ENCODE assay signal across 11 mouse cellular contexts in genomic region chr10:70149093-70149492, GRCm38 (mm10). TPM values are rescaled to one million over a fixed set of nuclear protein-coding genes. Genes with fewer than 3 reads are reported as not detected.
DNase-seq lines count a peak whose midpoint lies in the region; ATAC-seq lines count a peak whose summit lies in the region.
"Had no signal": no experiment of that assay in that cellular context is flagged by ENCODE, and none has a peak within 500 bp of the region (broad histone marks: within the 10 kb centered on the region; RNA-seq: fewer than 3 reads in every experiment).

No protein-coding gene starts in this region.

- H3K36me3 ChIP-seq in embryonic facial prominence, embryonic 14.5 days (ENCODE audit: control insufficient read depth, insufficient read depth, low read length), result peaks cover 25% of the 10 kb centered on the region
- H3K36me3 ChIP-seq in forebrain, embryonic 12.5 days (replicated peaks), result peaks cover 54% of the 10 kb centered on the region

- ATAC-seq in embryonic facial prominence, embryonic 14.5 days (ENCODE audit: low read depth), result no peak
- ATAC-seq in forebrain, embryonic 12.5 days (ENCODE audit: low FRiP score), result no peak
- ATAC-seq: forebrain, embryonic 15.5 days had no signal

- no peaks in the 10 kb centered on the region for H3K27me3 ChIP-seq in embryonic facial prominence, embryonic 14.5 days (replicated peaks; ENCODE audit: control insufficient read depth, insufficient read depth, low read length)
- no peaks in the 10 kb centered on the region for H3K27me3 ChIP-seq in forebrain, embryonic 12.5 days
- H3K27me3 ChIP-seq: CH12.LX; forebrain, embryonic 15.5 days had no signal

- no peak overlapping the region for H3K4me3 ChIP-seq in embryonic facial prominence, embryonic 14.5 days (ENCODE audit: low read depth, low read length)
- H3K4me3 ChIP-seq in forebrain, embryonic 12.5 days (replicated peaks), result no peak overlapping the region
- H3K4me3 ChIP-seq: forebrain, embryonic 15.5 days; myocyte had no signal

- intact Hi-C loops in left cerebral cortex, postnatal 25 days (cut with DNase I), result no loop called here

- H3K9ac ChIP-seq in embryonic facial prominence, embryonic 14.5 days (ENCODE audit: low read depth, low read length), result no peak overlapping the region
- no peak overlapping the region for H3K9ac ChIP-seq in forebrain, embryonic 12.5 days
- H3K9ac ChIP-seq: forebrain, embryonic 15.5 days had no signal

- 14% methylated on average over 7 of the region's 7 CpGs for WGBS in embryonic facial prominence, embryonic 14.5 days
- 65% methylated on average over 7 of the region's 7 CpGs for whole genome bisulfite sequencing in forebrain, embryonic 12.5 days

- no peak overlapping the region; the same call in 1 of the 2 replicates for H3K4me2 ChIP-seq in embryonic facial prominence, embryonic 14.5 days (ENCODE audit: low read depth, low read length)
- H3K4me2 ChIP-seq in forebrain, embryonic 12.5 days, result no peak overlapping the region
- H3K4me2 ChIP-seq: forebrain, embryonic 15.5 days had no signal

- DNase-seq in heart, adult 18-20 months, result peak; percentile 20 to 30
- no peak for DNase-seq in heart, adult 8-10 months (ENCODE audit: low spot score)
- DNase-seq in MN1 (ENCODE audit: low spot score), result peak; percentile 36
- DNase-seq in embryonic facial prominence, embryonic 14.5 days (ENCODE audit: low spot score), result peak; percentile 36
- DNase-seq in kidney, postnatal 10 days, result peak; percentile 72
- DNase-seq in left cerebral cortex, postnatal 25 days (ENCODE audit: low spot score in 2 of 2), result no peak
- DNase-seq in thymus, postnatal 14 days, result no peak

- H3K27ac ChIP-seq in embryonic facial prominence, embryonic 14.5 days (replicated peaks; ENCODE audit: low read depth, low read length), result 0 out of 2 replicates have a peak overlapping the region, but pooled peaks have one; percentile 35
- H3K27ac ChIP-seq in forebrain, embryonic 12.5 days, result no peak overlapping the region
- H3K27ac ChIP-seq: forebrain, embryonic 15.5 days had no signal

- peaks cover 37% of the 10 kb centered on the region for H3K4me1 ChIP-seq in embryonic facial prominence, embryonic 14.5 days (ENCODE audit: control insufficient read depth, insufficient read depth, low read length)
- peaks cover 4% of the 10 kb centered on the region; the same call in 1 of the 2 replicates for H3K4me1 ChIP-seq in forebrain, embryonic 12.5 days

- H3K9me3 ChIP-seq in embryonic facial prominence, embryonic 14.5 days (ENCODE audit: control insufficient read depth, low read length), result peaks cover 5% of the 10 kb centered on the region; the same call in 1 of the 2 replicates
- H3K9me3 ChIP-seq in forebrain, embryonic 12.5 days, result 0 out of 2 replicates have a peak, but pooled peaks cover 4% of the 10 kb centered on the region
- H3K9me3 ChIP-seq: forebrain, embryonic 15.5 days had no signal

RNA-seq across cellular contexts. Expression of gene Ccdc6, which starts 52.2 kb away (rescaled TPM):
- 10 to 100 TPM; 27.9 to 28.6 TPM for total RNA-seq in heart, adult 18-20 months (2021)
- total RNA-seq in heart, adult 8-10 months (2022), result 10 to 100 TPM; 23.3 to 28.6 (median 24.9) TPM
- 19.7 and 20.4 TPM in 2 replicates for polyA plus RNA-seq in embryonic facial prominence, embryonic 14.5 days (2014; fragmentation: Nextera tagmentation; extraction: Ambion mirVana)
- 10 to 100 TPM; 52.0 to 55.3 TPM for total RNA-seq in left cerebral cortex, postnatal 25 days (2021)
- 15.9 TPM in 2 replicates for polyA plus RNA-seq in forebrain, embryonic 12.5 days (2016; fragmentation: Nextera tagmentation; extraction: Ambion mirVana)

RNA-seq across cellular contexts. Expression of gene Mrln, which starts 55.4 kb away (rescaled TPM):
- 1 to 10 TPM; 4.0 TPM for total RNA-seq in heart, adult 18-20 months (2021)
- total RNA-seq in heart, adult 8-10 months (2022), result 1 to 10 TPM; 1.9 to 4.2 (median 3.0) TPM
- polyA plus RNA-seq in embryonic facial prominence, embryonic 14.5 days (2014; fragmentation: Nextera tagmentation; extraction: Ambion mirVana), result 49.9 and 73.9 TPM in 2 replicates
- not detected for total RNA-seq in left cerebral cortex, postnatal 25 days (2021)
- polyA plus RNA-seq in forebrain, embryonic 12.5 days (2016; fragmentation: Nextera tagmentation; extraction: Ambion mirVana), result 0.94 and 1.4 TPM in 2 replicates
- total RNA-seq: CH12.LX had no signal

Comparison
In these comparisons a context has a peak if more than half of its experiments do, and no peak if none do; other contexts are left out.
1. DNase-seq: peak in heart, adult 18-20 months (2 of 2), MN1 (single experiment), embryonic facial prominence, embryonic 14.5 days (single experiment) and kidney, postnatal 10 days (single experiment); none in heart, adult 8-10 months (single experiment), left cerebral cortex, postnatal 25 days (0 of 2) and thymus, postnatal 14 days (single experiment).